1 mouse cellular context compared by ENCODE assay signal in genomic region chr8:124657961-124658360, GRCm38 (mm10).
TF ChIP-seq lines count a peak whose summit lies in the region.

No protein-coding gene starts in this region.

TF ChIP-seq in MEL, 35 proteins besides CTCF, POLR2A, EP300 and RAD21 (continued from another document):
- no peak for TF ChIP-seq ELF1 (IDR thresholded peaks at IDR 0.05; ENCODE audit: low read depth, low read length)
- no peak for TF ChIP-seq JUND (IDR thresholded peaks at IDR 0.05; ENCODE audit: low read depth, low read length)
- TF ChIP-seq POLR2AphosphoS5 (IDR thresholded peaks at IDR 0.05; ENCODE audit: borderline replicate concordance, low read depth, low read length): no peak
- TF ChIP-seq MYB (IDR thresholded peaks at IDR 0.05; ENCODE audit: low read depth, low read length): no peak
- TF ChIP-seq E2F4 (IDR thresholded peaks at IDR 0.05; ENCODE audit: borderline replicate concordance, low read depth, low read length): no peak
- no peak for TF ChIP-seq MEF2A (IDR thresholded peaks at IDR 0.05; ENCODE audit: extremely low read depth, insufficient replicate concordance, low read depth, low read length, poor library complexity, severe bottlenecking)
- TF ChIP-seq NELFE (IDR thresholded peaks at IDR 0.05; ENCODE audit: low read depth, low read length): no peak; the same call in 1 of the 2 replicates
